Comparison of ENCODE assay signal across 10 mouse cellular contexts in the genomic region with DNA sequence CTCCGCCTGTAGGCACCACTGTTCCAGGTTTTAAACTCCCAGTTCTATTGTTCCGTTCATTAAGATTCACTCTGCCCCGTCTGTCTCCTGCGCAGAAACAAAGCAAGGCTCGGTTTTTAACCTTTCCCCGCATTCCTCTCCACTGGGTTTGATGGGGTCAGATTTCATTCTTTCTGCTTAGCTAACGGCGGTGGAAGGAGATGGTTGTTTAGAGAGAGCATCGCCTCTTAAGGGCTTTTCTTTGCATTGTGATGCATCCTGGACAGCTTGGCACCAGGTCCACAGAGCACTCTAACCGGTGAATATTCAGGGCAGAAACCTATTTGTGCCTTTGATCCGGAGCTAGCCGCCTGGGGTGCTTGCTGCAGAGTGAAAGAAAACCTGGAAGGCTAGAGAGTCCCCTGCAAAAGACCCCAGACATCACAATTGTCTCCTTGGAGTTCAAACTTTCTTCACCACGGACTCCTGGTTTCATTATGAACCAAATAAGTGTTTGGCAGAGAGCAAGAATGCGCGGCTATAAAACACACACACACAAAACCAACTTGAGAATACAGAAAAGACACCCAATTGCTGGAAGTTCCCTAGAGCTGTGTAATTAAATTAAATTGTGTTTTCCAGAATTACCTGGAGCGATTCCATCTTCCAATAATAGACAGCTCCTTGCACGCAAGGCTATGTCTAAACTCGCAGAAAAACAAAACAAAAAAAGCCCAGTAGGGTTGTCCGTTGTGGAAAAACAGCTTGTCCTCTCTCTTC. TPM values are rescaled to one million over a fixed set of nuclear protein-coding genes. Genes with fewer than 3 reads are reported as not detected.
DNase-seq lines count a peak whose midpoint lies in the region; ATAC-seq lines count a peak whose summit lies in the region.
"Had no signal": no experiment of that assay in that cellular context is flagged by ENCODE, and none has a peak within 500 bp of the region (broad histone marks: within the 10 kb centered on the region; RNA-seq: fewer than 3 reads in every experiment).

No protein-coding gene starts in this region.

- H3K9me3 ChIP-seq in heart, embryonic 16.5 days (replicated peaks; ENCODE audit: control insufficient read depth, low read length) = no peaks in the 10 kb centered on the region
- H3K9me3 ChIP-seq in embryonic facial prominence, embryonic 10.5 days = no peaks in the 10 kb centered on the region
- H3K9me3 ChIP-seq in hindbrain, embryonic 16.5 days (ENCODE audit: control insufficient read depth, low read length) = no peaks in the 10 kb centered on the region
- H3K9me3 ChIP-seq in neural tube, embryonic 12.5 days = no peaks in the 10 kb centered on the region

- no peak for DNase-seq in heart, postnatal 36 days
- peak; percentile 61 for DNase-seq in embryonic facial prominence, embryonic 10.5 days (ENCODE audit: low spot score)
- DNase-seq in gastrocnemius, adult 8-10 months (ENCODE audit: low spot score in 2 of 2) = no peak
- no peak for DNase-seq in thymus, postnatal 14 days
- DNase-seq in urinary bladder, postnatal 14 days (ENCODE audit: low spot score) = no peak
- DNase-seq: lung, postnatal 36 days had no signal

- H3K4me1 ChIP-seq in heart, embryonic 16.5 days (ENCODE audit: control insufficient read depth, insufficient read depth, low read length) = 0 out of 2 replicates have a peak, but pooled peaks cover 4% of the 10 kb centered on the region
- H3K4me1 ChIP-seq in embryonic facial prominence, embryonic 10.5 days = peaks cover 44% of the 10 kb centered on the region
- peaks cover 14% of the 10 kb centered on the region for H3K4me1 ChIP-seq in hindbrain, embryonic 16.5 days (ENCODE audit: control insufficient read depth, insufficient read depth, low read depth, low read length)
- peaks cover 30% of the 10 kb centered on the region for H3K4me1 ChIP-seq in neural tube, embryonic 12.5 days

- no peak overlapping the region for H3K27ac ChIP-seq in heart, embryonic 16.5 days (ENCODE audit: low read length)
- H3K27ac ChIP-seq in embryonic facial prominence, embryonic 10.5 days (replicated peaks) = peak overlapping the region; percentile 79
- H3K27ac ChIP-seq in hindbrain, embryonic 16.5 days (ENCODE audit: low read depth, low read length) = peak overlapping the region; percentile 32
- H3K27ac ChIP-seq in neural tube, embryonic 12.5 days = peak overlapping the region; percentile 53; the same call in 1 of the 2 replicates

- H3K4me3 ChIP-seq in heart, embryonic 16.5 days (ENCODE audit: low read length) = no peak overlapping the region
- peak overlapping the region; percentile 43 for H3K4me3 ChIP-seq in embryonic facial prominence, embryonic 10.5 days
- H3K4me3 ChIP-seq in hindbrain, embryonic 16.5 days (ENCODE audit: low read length) = no peak overlapping the region
- H3K4me3 ChIP-seq in neural tube, embryonic 12.5 days = no peak overlapping the region

- H3K36me3 ChIP-seq in heart, embryonic 16.5 days (ENCODE audit: control insufficient read depth, insufficient read depth) = no peaks in the 10 kb centered on the region
- no peaks in the 10 kb centered on the region for H3K36me3 ChIP-seq in embryonic facial prominence, embryonic 10.5 days (replicated peaks)
- H3K36me3 ChIP-seq in hindbrain, embryonic 16.5 days (ENCODE audit: control insufficient read depth, insufficient read depth, low read length) = no peaks in the 10 kb centered on the region
- no peaks in the 10 kb centered on the region for H3K36me3 ChIP-seq in neural tube, embryonic 12.5 days

- intact Hi-C loops in heart, postnatal 36 days (cut with DNase I) = no loop called here

- H3K27me3 ChIP-seq in heart, embryonic 16.5 days (ENCODE audit: control insufficient read depth, insufficient read depth, low read length) = no peaks in the 10 kb centered on the region
- 0 out of 2 replicates have a peak, but pooled peaks cover 7% of the 10 kb centered on the region for H3K27me3 ChIP-seq in embryonic facial prominence, embryonic 10.5 days (replicated peaks; ENCODE audit: low read depth, poor library complexity, severe bottlenecking)
- H3K27me3 ChIP-seq in hindbrain, embryonic 16.5 days (replicated peaks; ENCODE audit: control insufficient read depth, insufficient read depth, low read length) = no peaks in the 10 kb centered on the region
- H3K27me3 ChIP-seq in neural tube, embryonic 12.5 days (replicated peaks) = no peaks in the 10 kb centered on the region
- H3K27me3 ChIP-seq: CH12.LX had no signal

- no peak for ATAC-seq in heart, embryonic 16.5 days (replicated peaks; ENCODE audit: extremely low read depth, insufficient read depth, low FRiP score)
- ATAC-seq in hindbrain, embryonic 16.5 days = peak; percentile 75
- peak; percentile 73 for ATAC-seq in neural tube, embryonic 12.5 days (ENCODE audit: low FRiP score, low read depth)

- 21% methylated on average over 19 of the region's 19 CpGs for WGBS in heart, embryonic 16.5 days
- 5% methylated on average over 19 of the region's 19 CpGs for WGBS in embryonic facial prominence, embryonic 10.5 days
- 3% methylated on average over 19 of the region's 19 CpGs for WGBS in hindbrain, embryonic 16.5 days
- WGBS in neural tube, embryonic 12.5 days = 4% methylated on average over 19 of the region's 19 CpGs

- peak overlapping the region; percentile 38 for H3K4me2 ChIP-seq in heart, embryonic 16.5 days (ENCODE audit: low read depth, low read length)
- peak overlapping the region; percentile 46 for H3K4me2 ChIP-seq in hindbrain, embryonic 16.5 days (ENCODE audit: low read length)
- H3K4me2 ChIP-seq in neural tube, embryonic 12.5 days (replicated peaks) = peak overlapping the region; percentile 52

- no peak overlapping the region for H3K9ac ChIP-seq in heart, embryonic 16.5 days (ENCODE audit: low read length)
- no peak overlapping the region for H3K9ac ChIP-seq in hindbrain, embryonic 16.5 days (ENCODE audit: low read depth, low read length)
- peak overlapping the region; percentile 35; the same call in 1 of the 2 replicates for H3K9ac ChIP-seq in neural tube, embryonic 12.5 days

RNA-seq across cellular contexts. Expression of a gene that starts 40.7 kb away (rescaled TPM):
- polyA plus RNA-seq in heart, embryonic 16.5 days (2015; fragmentation: Nextera tagmentation; extraction: Ambion mirVana) = 5.6 and 6.1 TPM in 2 replicates
- under 1 TPM in 1 of 2 experiments, not detected in 1; 0.14 TPM for total RNA-seq in heart, postnatal 36 days (2021)
- 11.8 and 16.3 TPM in 2 replicates for polyA plus RNA-seq in embryonic facial prominence, embryonic 10.5 days (2016; fragmentation: Nextera tagmentation; extraction: Ambion mirVana)
- 62.3 and 64.5 TPM in 2 replicates for polyA plus RNA-seq in hindbrain, embryonic 16.5 days (2015; fragmentation: Nextera tagmentation; extraction: Ambion mirVana)
- 37.5 and 42.0 TPM in 2 replicates for polyA plus RNA-seq in neural tube, embryonic 12.5 days (2016; fragmentation: Nextera tagmentation; extraction: Ambion mirVana)
- 1 to 10 TPM in 3 of 4 experiments, under 1 TPM in 1; 0.86 to 2.9 (median 2.3) TPM for total RNA-seq in gastrocnemius, adult 8-10 months (2022)
- total RNA-seq: CH12.LX had no signal
